Mouse (Mus musculus) testis, postnatal 10 days (tissue): ENCODE measurements around the gene Gm826.

Experiments used
- DNase-seq: peaks from one replicate; pipeline ENCODE4 v3.0.0; 2021; ENCODE audit warnings: low spot score

Gene Gm826

GRCm38 (mm10) chr2:160275959-160276657 lies 57.9 kb downstream of the Gm826 start:
- no peak for DNase-seq

DNA sequence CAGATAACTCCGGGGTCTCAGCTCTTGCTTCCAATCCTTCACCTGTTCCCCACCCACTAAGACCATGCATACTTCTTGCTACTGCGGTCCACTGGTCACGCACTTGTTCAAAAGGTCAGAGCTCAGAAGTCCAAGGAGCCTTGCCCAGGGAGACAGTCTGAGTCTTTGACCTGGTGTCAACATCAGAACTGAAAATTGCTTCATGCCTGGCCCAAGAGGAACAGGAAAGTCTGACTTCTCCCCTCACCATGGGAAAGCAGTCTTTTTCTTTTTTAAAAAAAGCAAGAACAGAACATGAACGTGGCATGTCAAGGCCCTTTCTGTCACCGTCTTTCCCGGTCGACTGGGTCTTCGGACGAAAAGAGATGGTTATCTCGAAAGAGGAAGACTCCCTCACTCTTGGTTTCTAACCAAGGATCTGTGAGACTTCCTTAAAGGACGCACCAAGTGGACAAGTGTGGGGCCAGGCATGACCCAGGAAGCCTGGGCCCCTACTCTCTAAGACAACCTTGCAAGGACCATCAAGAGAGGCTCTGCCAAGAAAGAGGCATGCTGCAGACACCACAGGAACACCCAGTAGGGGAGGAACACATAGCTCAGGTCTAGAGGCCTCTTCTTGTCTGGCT lies 66.0 kb downstream of the Gm826 start:
- no peak for DNase-seq

- no peak for DNase-seq
These were observed 70.1 kb downstream of the Gm826 start for GRCm38 (mm10) chr2:160263861-160264260.

- DNase-seq: no peak
These were observed 72.4 kb downstream of the Gm826 start for GRCm38 (mm10) chr2:160261538-160261937.
